Mouse (Mus musculus): ENCODE results near the gene Bmp5. TPM values are rescaled to one million over a fixed set of nuclear protein-coding genes. Genes with fewer than 3 reads are reported as not detected.
"Not testable (repeated sequence)": the region's sequence is repeated elsewhere in the genome, so short reads cannot be mapped to it uniquely, and the experiment has no call there.

Gene Bmp5
- polyA plus RNA-seq, 1 experiment from 2014 or later: 1.3 TPM

DNA sequence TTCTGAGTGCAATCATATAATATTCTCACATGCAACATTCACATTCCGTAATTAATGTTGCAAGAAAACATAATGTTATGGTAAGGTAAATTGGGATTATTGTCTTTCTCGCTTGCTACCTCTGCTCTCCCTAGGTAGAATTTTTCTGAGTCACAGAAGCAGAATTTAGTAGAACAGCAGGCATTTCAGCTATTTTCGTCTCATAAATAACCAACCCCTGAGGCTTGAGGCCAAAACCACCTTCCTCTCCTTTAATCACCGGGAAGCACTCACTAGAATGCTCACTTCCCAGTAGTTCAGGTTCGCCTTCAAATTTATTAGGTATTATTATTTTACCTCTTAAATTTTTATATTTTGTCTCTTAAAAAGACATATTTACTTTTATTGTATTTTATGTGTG is 10.8 kb downstream of the Bmp5 start:
- ATAC-seq: no peak

GRCm38 (mm10) chr9:75787121-75787520 is 12.0 kb downstream of the Bmp5 start:
- 88% methylated on average over 15 of the region's 15 CpGs for WGBS
- Histone ChIP-seq H3K9me3 (replicated peaks) (no peaks in the 10 kb centered on the region), H3K4me1 (no peaks in the 10 kb centered on the region), H3K4me2 (no peak overlapping the region), H3K36me3 (ENCODE audit: poor library complexity, severe bottlenecking) (no peaks in the 10 kb centered on the region), H3K27me3 (no peaks in the 10 kb centered on the region), H3K27ac (no peak overlapping the region), H3K4me3 (no peak overlapping the region), H3K9ac (no peak overlapping the region)
- no peak for ATAC-seq

More for the DNA sequence above, 10.8 kb downstream of the Bmp5 start:
- no peak overlapping the region for H3K27ac ChIP-seq
- no peaks in the 10 kb centered on the region for H3K9me3 ChIP-seq (replicated peaks)
- H3K9ac ChIP-seq: no peak overlapping the region
- H3K4me3 ChIP-seq: no peak overlapping the region
- no peak overlapping the region for H3K4me2 ChIP-seq
- H3K36me3 ChIP-seq (ENCODE audit: poor library complexity, severe bottlenecking): no peaks in the 10 kb centered on the region
- no peaks in the 10 kb centered on the region for H3K27me3 ChIP-seq
- no peaks in the 10 kb centered on the region for H3K4me1 ChIP-seq
- WGBS: 89% methylated on average over 5 of the region's 5 CpGs

- ATAC-seq: no peak
- Histone ChIP-seq H3K27me3 (no peaks in the 10 kb centered on the region), H3K9me3 (replicated peaks) (no peaks in the 10 kb centered on the region), H3K4me2 (no peak overlapping the region), H3K9ac (no peak overlapping the region), H3K27ac (no peak overlapping the region), H3K4me3 (no peak overlapping the region), H3K4me1 (no peaks in the 10 kb centered on the region), H3K36me3 (ENCODE audit: poor library complexity, severe bottlenecking) (no peaks in the 10 kb centered on the region)
- 74% methylated on average over 7 of the region's 7 CpGs for WGBS
Observed at GRCm38 (mm10) chr9:75789879-75790428, 14.8 kb downstream of the Bmp5 start.

DNA sequence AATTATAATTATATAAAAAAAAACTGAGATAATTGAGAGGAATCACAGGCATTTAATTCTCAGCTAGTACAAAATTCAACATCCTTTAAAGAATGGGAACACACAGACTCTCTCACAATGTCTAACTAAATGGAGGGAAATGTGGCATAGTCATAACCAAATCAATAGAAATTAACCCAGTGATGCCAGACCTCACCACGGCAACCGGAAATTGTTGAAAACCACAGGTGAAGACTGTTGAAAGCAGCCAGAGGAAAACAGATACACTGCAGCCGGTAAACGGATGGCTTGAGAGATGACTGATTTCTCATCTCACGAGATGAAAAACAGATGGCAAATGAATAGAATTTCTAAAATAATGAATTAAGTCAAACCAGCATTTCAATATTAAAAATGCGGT is 29.8 kb downstream of the Bmp5 start:
- Histone ChIP-seq H3K36me3 (ENCODE audit: poor library complexity, severe bottlenecking) (no peaks in the 10 kb centered on the region), H3K4me2 (no peak overlapping the region), H3K4me1 (no peaks in the 10 kb centered on the region), H3K27ac (no peak overlapping the region), H3K27me3 (no peaks in the 10 kb centered on the region), H3K9ac (no peak overlapping the region), H3K4me3 (no peak overlapping the region), H3K9me3 (replicated peaks) (no peaks in the 10 kb centered on the region)
- 91% methylated on average over 6 of the region's 6 CpGs for WGBS
- no peak for ATAC-seq

DNA sequence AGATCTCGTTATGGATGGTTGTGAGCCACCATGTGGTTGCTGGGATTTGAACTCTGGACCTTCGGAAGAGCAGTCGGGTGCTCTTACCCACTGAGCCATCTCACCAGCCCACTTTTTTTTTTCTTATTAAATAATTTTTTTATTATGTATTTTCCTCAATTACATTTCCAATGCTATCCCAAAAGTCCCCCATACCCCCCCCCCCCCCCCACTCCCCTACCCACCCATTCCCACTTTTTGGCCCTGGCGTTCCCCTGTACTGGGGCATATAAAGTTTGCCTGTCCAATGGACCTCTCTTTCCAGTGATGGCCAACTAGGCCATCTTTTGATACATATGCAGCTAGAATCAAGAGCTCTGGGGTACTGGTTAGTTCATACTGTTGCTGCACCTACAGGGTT is 33.0 kb downstream of the Bmp5 start:
- H3K27ac ChIP-seq; H3K27me3 ChIP-seq; H3K36me3 ChIP-seq (ENCODE audit: poor library complexity, severe bottlenecking); H3K4me1 ChIP-seq; H3K4me2 ChIP-seq; H3K9ac ChIP-seq; H3K9me3 ChIP-seq (replicated peaks); H3K4me3 ChIP-seq: not testable (repeated sequence)
- ATAC-seq: peak; percentile 70; the same call in 1 of the 2 replicates
- 98% methylated on average over 4 of the region's 4 CpGs for WGBS

DNA sequence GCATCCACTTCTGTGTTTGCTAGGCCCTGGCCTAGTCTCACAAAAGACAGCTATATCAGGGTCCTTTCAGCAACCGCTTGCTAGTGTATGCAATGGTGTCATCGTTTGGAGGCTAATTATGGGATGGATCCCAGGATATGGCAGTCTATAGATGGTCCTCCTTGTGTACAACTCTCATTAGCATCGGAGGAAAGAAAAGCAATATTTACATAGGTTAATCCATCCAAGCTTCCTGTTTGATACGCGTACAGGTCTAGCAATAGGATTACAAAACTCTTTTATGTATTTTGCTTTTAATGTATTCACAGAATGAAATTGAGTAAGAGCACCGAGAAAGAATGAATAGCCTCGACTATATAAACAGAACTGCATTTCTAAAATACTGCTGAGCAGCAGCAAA is 33.5 kb downstream of the Bmp5 start:
- ATAC-seq: no peak
- H3K4me3 ChIP-seq: no peak overlapping the region
- no peaks in the 10 kb centered on the region for H3K36me3 ChIP-seq (ENCODE audit: poor library complexity, severe bottlenecking)
- no peak overlapping the region for H3K9ac ChIP-seq
- no peak overlapping the region for H3K27ac ChIP-seq
- H3K27me3 ChIP-seq: no peaks in the 10 kb centered on the region
- no peak overlapping the region for H3K4me2 ChIP-seq
- H3K4me1 ChIP-seq: no peaks in the 10 kb centered on the region
- H3K9me3 ChIP-seq (replicated peaks): no peaks in the 10 kb centered on the region
- WGBS: 59% methylated on average over 7 of the region's 7 CpGs

DNA sequence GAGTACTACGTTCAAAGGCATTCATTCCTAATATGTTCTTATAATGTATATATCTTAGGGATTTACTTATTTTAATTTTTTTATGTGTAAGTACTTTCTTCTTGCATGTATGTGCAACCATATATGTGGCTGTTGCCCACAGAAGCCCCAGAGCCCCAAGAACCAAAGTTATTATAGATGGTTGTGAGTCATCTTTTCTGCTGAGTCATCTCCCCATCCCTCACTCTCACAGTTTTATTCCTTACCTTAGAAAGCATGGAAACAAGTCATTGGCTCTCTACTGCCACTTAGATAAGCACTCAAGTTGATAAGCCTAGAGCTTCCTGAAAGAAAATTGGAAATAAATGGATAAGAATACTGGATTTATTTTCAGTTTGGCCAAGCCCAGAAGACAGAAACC is 40.0 kb downstream of the Bmp5 start:
- WGBS: 91% methylated on average over 1 of the region's 1 CpGs
- no peak overlapping the region for H3K27ac ChIP-seq
- no peaks in the 10 kb centered on the region for H3K27me3 ChIP-seq
- no peak for ATAC-seq
- H3K4me3 ChIP-seq: no peak overlapping the region
- no peaks in the 10 kb centered on the region for H3K9me3 ChIP-seq (replicated peaks)
- no peaks in the 10 kb centered on the region for H3K4me1 ChIP-seq
- no peaks in the 10 kb centered on the region for H3K36me3 ChIP-seq (ENCODE audit: poor library complexity, severe bottlenecking)
- H3K4me2 ChIP-seq: no peak overlapping the region
- no peak overlapping the region for H3K9ac ChIP-seq

DNA sequence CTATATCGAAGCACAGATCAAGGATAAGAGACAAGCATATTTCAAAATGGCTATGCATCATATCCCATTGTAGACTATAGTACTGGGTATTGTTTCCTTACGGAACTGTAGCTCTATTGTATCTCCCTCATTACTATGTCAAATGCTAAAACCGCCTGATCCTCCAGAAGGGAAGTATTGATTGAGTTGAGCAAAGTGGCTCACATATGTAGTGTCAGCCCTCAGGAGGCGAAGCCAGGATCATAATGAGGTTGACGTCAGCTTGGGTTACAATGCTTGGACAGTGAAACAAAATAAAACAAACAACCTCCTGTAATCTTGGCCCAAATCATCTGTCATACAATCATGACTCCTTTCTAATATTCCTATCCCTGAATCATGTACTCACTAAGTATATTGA is 43.2 kb downstream of the Bmp5 start:
- no peak for ATAC-seq
- Histone ChIP-seq H3K4me3 (no peak overlapping the region), H3K36me3 (ENCODE audit: poor library complexity, severe bottlenecking) (no peaks in the 10 kb centered on the region), H3K27ac (no peak overlapping the region), H3K9ac (no peak overlapping the region), H3K4me1 (no peaks in the 10 kb centered on the region), H3K27me3 (no peaks in the 10 kb centered on the region), H3K4me2 (no peak overlapping the region), H3K9me3 (replicated peaks) (no peaks in the 10 kb centered on the region)
- WGBS: 79% methylated on average over 5 of the region's 5 CpGs

DNA sequence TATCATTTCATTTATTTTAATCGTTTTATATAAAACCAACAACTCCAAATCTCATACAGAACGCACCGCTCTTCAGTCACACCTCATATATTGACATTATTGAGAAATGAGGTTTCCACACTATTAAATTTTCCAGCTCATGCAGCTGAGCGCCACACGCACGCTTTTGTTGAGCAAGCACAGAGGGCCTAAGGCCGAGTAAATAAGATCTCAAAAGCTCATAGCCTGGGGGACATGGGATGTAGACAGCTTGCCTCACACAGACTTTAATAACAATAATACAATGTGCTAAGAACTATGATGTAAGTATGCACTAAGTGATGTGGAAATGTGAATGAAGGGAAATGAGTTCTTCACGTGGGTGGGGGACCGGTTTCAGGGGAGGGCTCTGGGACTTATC is 57.3 kb downstream of the Bmp5 start:
- H3K36me3 ChIP-seq (ENCODE audit: poor library complexity, severe bottlenecking): no peaks in the 10 kb centered on the region
- WGBS: 68% methylated on average over 9 of the region's 9 CpGs
- ATAC-seq: no peak
- no peak overlapping the region for H3K9ac ChIP-seq
- H3K27ac ChIP-seq: no peak overlapping the region
- H3K4me2 ChIP-seq: no peak overlapping the region
- no peak overlapping the region for H3K4me3 ChIP-seq
- H3K4me1 ChIP-seq: no peaks in the 10 kb centered on the region
- H3K27me3 ChIP-seq: no peaks in the 10 kb centered on the region
- H3K9me3 ChIP-seq (replicated peaks): no peaks in the 10 kb centered on the region

- no peak overlapping the region for H3K27ac ChIP-seq
- H3K9me3 ChIP-seq (replicated peaks): no peaks in the 10 kb centered on the region
- 89% methylated on average over 5 of the region's 5 CpGs for WGBS
- no peak overlapping the region for H3K4me3 ChIP-seq
- no peak for ATAC-seq
- no peaks in the 10 kb centered on the region for H3K27me3 ChIP-seq
- H3K36me3 ChIP-seq (ENCODE audit: poor library complexity, severe bottlenecking): no peaks in the 10 kb centered on the region
- H3K9ac ChIP-seq: no peak overlapping the region
- H3K4me2 ChIP-seq: no peak overlapping the region
- H3K4me1 ChIP-seq: no peaks in the 10 kb centered on the region
Observed at GRCm38 (mm10) chr9:75833189-75833732, 58.1 kb downstream of the Bmp5 start.

GRCm38 (mm10) chr9:75839450-75839849 is 64.3 kb downstream of the Bmp5 start:
- ATAC-seq: no peak
- Histone ChIP-seq H3K4me2 (no peak overlapping the region), H3K4me3 (no peak overlapping the region), H3K9ac (no peak overlapping the region), H3K9me3 (replicated peaks) (no peaks in the 10 kb centered on the region), H3K27me3 (no peaks in the 10 kb centered on the region), H3K27ac (no peak overlapping the region), H3K4me1 (no peaks in the 10 kb centered on the region), H3K36me3 (ENCODE audit: poor library complexity, severe bottlenecking) (no peaks in the 10 kb centered on the region)
- WGBS: 18% methylated on average over 3 of the region's 3 CpGs

DNA sequence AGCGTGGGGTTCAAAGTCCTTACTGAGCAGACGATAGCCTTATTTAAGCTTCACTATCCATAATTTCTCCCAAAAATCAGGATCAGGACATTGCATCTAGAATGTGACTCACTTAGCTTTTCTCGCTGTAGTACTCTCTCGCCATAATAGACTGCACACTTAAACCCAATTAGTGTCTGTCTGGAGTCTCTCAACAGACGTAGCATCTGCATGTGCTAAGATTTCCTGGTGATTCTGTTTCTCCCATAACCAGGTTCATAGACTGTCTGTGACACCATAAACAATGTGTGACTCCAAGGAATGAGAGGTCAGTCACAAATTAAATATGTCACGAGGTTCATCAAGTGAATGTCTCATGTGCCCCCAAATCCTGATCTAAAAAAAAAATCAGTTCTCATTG is 65.7 kb downstream of the Bmp5 start:
- WGBS: 85% methylated on average over 6 of the region's 6 CpGs
- Histone ChIP-seq H3K27ac (no peak overlapping the region), H3K9ac (no peak overlapping the region), H3K4me2 (no peak overlapping the region), H3K27me3 (no peaks in the 10 kb centered on the region), H3K36me3 (ENCODE audit: poor library complexity, severe bottlenecking) (no peaks in the 10 kb centered on the region), H3K4me3 (no peak overlapping the region), H3K4me1 (no peaks in the 10 kb centered on the region), H3K9me3 (replicated peaks) (no peaks in the 10 kb centered on the region)
- ATAC-seq: no peak

DNA sequence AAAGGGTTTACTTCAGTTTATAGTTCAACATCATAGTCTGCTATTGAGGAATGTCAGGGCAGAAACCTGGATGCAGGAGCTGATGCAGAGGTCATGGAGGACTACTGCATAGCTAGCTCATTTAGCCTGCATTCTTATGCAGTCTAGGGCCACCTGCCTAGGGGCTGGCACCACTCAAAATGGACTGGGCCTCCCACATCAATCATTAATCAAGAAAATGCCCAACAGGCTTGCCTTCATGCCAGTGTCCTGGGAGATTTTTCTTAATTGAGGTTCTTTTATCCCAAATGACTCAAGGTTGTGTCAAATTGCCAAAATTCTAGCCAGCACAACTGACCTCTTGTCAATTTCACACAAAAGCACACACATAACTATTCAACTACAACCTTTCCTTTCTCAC is 70.8 kb downstream of the Bmp5 start:
- no peaks in the 10 kb centered on the region for H3K9me3 ChIP-seq (replicated peaks)

More for the DNA sequence above, 70.8 kb downstream of the Bmp5 start:
- Histone ChIP-seq H3K4me1 (no peaks in the 10 kb centered on the region), H3K27ac (no peak overlapping the region), H3K36me3 (ENCODE audit: poor library complexity, severe bottlenecking) (no peaks in the 10 kb centered on the region), H3K9ac (no peak overlapping the region), H3K27me3 (no peaks in the 10 kb centered on the region), H3K4me3 (no peak overlapping the region), H3K4me2 (no peak overlapping the region)
- ATAC-seq: no peak

Measured in forebrain, embryonic 13.5 days (tissue).